Comparison of ENCODE assay signal across 9 mouse cellular contexts in the genomic region with DNA sequence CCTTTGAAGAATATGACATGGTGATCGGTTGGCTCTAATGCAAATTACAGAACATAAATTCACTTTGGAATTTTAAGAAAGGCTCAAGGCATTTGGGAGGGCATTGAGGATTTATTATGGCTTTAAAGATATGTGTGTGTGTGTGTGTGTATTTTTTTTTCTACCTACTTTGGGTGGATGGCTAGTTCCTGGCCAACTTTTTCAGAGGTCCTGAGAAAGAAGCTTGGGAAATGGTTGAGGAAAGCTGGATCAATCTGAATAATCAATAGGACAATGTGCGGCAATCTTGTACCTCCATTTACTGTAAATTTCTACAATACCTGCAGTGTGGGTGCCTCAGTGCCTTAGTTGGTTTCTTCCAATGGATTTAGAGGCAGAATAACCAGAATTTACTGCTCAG.
DNase-seq lines count a peak whose midpoint lies in the region; ATAC-seq and TF ChIP-seq lines count a peak whose summit lies in the region.
"Had no signal": no experiment of that assay in that cellular context is flagged by ENCODE, and none has a peak within 500 bp of the region (broad histone marks: within the 10 kb centered on the region; RNA-seq: fewer than 3 reads in every experiment).

No protein-coding gene starts in this region.

- H3K27me3 ChIP-seq in lung, embryonic 15.5 days = no peaks in the 10 kb centered on the region
- H3K27me3 ChIP-seq in forebrain, embryonic 16.5 days (replicated peaks; ENCODE audit: control insufficient read depth, insufficient read depth, low read length) = peaks cover 8% of the 10 kb centered on the region; the same call in 1 of the 2 replicates
- H3K27me3 ChIP-seq in limb, embryonic 14.5 days (ENCODE audit: control insufficient read depth, insufficient read depth, low read length) = 0 out of 2 replicates have a peak, but pooled peaks cover 4% of the 10 kb centered on the region
- H3K27me3 ChIP-seq in neural tube, embryonic 15.5 days (replicated peaks) = 0 out of 2 replicates have a peak, but pooled peaks cover 4% of the 10 kb centered on the region

- H3K4me3 ChIP-seq in lung, embryonic 15.5 days = peak overlapping the region; percentile 88
- H3K4me3 ChIP-seq in forebrain, embryonic 16.5 days (replicated peaks; ENCODE audit: low read length) = peak overlapping the region; percentile 12
- H3K4me3 ChIP-seq in limb, embryonic 14.5 days (replicated peaks; ENCODE audit: low read length) = peak overlapping the region; percentile 92
- H3K4me3 ChIP-seq in neural tube, embryonic 15.5 days (replicated peaks) = peak overlapping the region; percentile 74

- no peaks in the 10 kb centered on the region for H3K9me3 ChIP-seq in lung, embryonic 15.5 days
- H3K9me3 ChIP-seq in forebrain, embryonic 16.5 days (ENCODE audit: control insufficient read depth, low read length) = no peaks in the 10 kb centered on the region
- no peaks in the 10 kb centered on the region for H3K9me3 ChIP-seq in limb, embryonic 14.5 days (ENCODE audit: control insufficient read depth, low read length)
- H3K9me3 ChIP-seq in neural tube, embryonic 15.5 days (replicated peaks) = no peaks in the 10 kb centered on the region

- TF ChIP-seq POLR2A in limb, embryonic 14.5 days (IDR thresholded peaks at IDR 0.05; ENCODE audit: borderline replicate concordance, extremely low read depth, insufficient read depth, insufficient read length) = no peak

- no peaks in the 10 kb centered on the region for H3K36me3 ChIP-seq in lung, embryonic 15.5 days
- no peaks in the 10 kb centered on the region for H3K36me3 ChIP-seq in forebrain, embryonic 16.5 days (ENCODE audit: control insufficient read depth, insufficient read depth)
- H3K36me3 ChIP-seq in limb, embryonic 14.5 days (ENCODE audit: control insufficient read depth, insufficient read depth, low read length) = no peaks in the 10 kb centered on the region
- H3K36me3 ChIP-seq in neural tube, embryonic 15.5 days = no peaks in the 10 kb centered on the region

- no peak for ATAC-seq in lung, embryonic 15.5 days (ENCODE audit: borderline replicate concordance, extremely low read depth, low FRiP score, low TSS enrichment)
- no peak for ATAC-seq in forebrain, embryonic 16.5 days
- no peak for ATAC-seq in limb, embryonic 14.5 days (ENCODE audit: low FRiP score, low read depth)
- no peak for ATAC-seq in neural tube, embryonic 15.5 days (ENCODE audit: low FRiP score)
- ATAC-seq in megakaryocyte progenitor cell, adult 5-6 weeks (replicated peaks; ENCODE audit: poor library complexity) = no peak

- peak overlapping the region; percentile 70 for H3K4me2 ChIP-seq in lung, embryonic 15.5 days
- peak overlapping the region; percentile 35 for H3K4me2 ChIP-seq in forebrain, embryonic 16.5 days (ENCODE audit: low read length)
- peak overlapping the region; percentile 62 for H3K4me2 ChIP-seq in limb, embryonic 14.5 days (replicated peaks; ENCODE audit: low read depth, low read length, severe bottlenecking)
- H3K4me2 ChIP-seq in neural tube, embryonic 15.5 days = peak overlapping the region; percentile 79

- WGBS in lung, embryonic 15.5 days = 38% methylated on average over 2 of the region's 2 CpGs
- 39% methylated on average over 2 of the region's 2 CpGs for WGBS in forebrain, embryonic 16.5 days
- WGBS in limb, embryonic 14.5 days = 12% methylated on average over 2 of the region's 2 CpGs
- WGBS in neural tube, embryonic 15.5 days = 37% methylated on average over 2 of the region's 2 CpGs

- H3K4me1 ChIP-seq in lung, embryonic 15.5 days = peaks cover 57% of the 10 kb centered on the region
- peaks cover 22% of the 10 kb centered on the region for H3K4me1 ChIP-seq in forebrain, embryonic 16.5 days (replicated peaks; ENCODE audit: control insufficient read depth, insufficient read depth, low read length)
- H3K4me1 ChIP-seq in limb, embryonic 14.5 days (ENCODE audit: control insufficient read depth, insufficient read depth, low read length) = peaks cover 45% of the 10 kb centered on the region
- peaks cover 43% of the 10 kb centered on the region for H3K4me1 ChIP-seq in neural tube, embryonic 15.5 days

- DNase-seq in lung, postnatal 25 days (ENCODE audit: low spot score) = no peak
- no peak for DNase-seq in limb, embryonic 14.5 days (ENCODE audit: low spot score)
- DNase-seq in thymus, adult 18-20 months = no peak
- DNase-seq in cerebellum, adult 11-12 months = no peak
- DNase-seq: cerebellum, adult 2 months had no signal

- H3K27ac ChIP-seq in lung, embryonic 15.5 days = peak overlapping the region; percentile 98
- 0 out of 2 replicates have a peak overlapping the region, but pooled peaks have one; percentile 7 for H3K27ac ChIP-seq in forebrain, embryonic 16.5 days (ENCODE audit: low read length)
- peak overlapping the region; percentile 100 for H3K27ac ChIP-seq in limb, embryonic 14.5 days (replicated peaks; ENCODE audit: low read depth, low read length)
- H3K27ac ChIP-seq in neural tube, embryonic 15.5 days (replicated peaks) = peak overlapping the region; percentile 77

- peak overlapping the region; percentile 24; the same call in 1 of the 2 replicates for H3K9ac ChIP-seq in lung, embryonic 15.5 days
- H3K9ac ChIP-seq in forebrain, embryonic 16.5 days (replicated peaks; ENCODE audit: low read depth, low read length) = no peak overlapping the region
- H3K9ac ChIP-seq in limb, embryonic 14.5 days (ENCODE audit: low read depth, low read length, severe bottlenecking) = peak overlapping the region; percentile 100
- H3K9ac ChIP-seq in neural tube, embryonic 15.5 days (replicated peaks) = peak overlapping the region; percentile 89; the same call in 1 of the 2 replicates

Comparison
In these comparisons a context has a peak if more than half of its experiments do, and no peak if none do; other contexts are left out.
1. H3K27ac ChIP-seq: peak in every context shown above with its lines; median percentile 100 in limb, embryonic 14.5 days; 98 in lung, embryonic 15.5 days; 77 in neural tube, embryonic 15.5 days; 7 in forebrain, embryonic 16.5 days.
2. H3K4me3 ChIP-seq: peak in every context shown above with its lines; median percentile 92 in limb, embryonic 14.5 days; 88 in lung, embryonic 15.5 days; 74 in neural tube, embryonic 15.5 days; 12 in forebrain, embryonic 16.5 days.